Mouse (Mus musculus): Measurements from ENCODE around the gene AC109138.7. TPM values are rescaled to one million over a fixed set of nuclear protein-coding genes. Genes with fewer than 3 reads are reported as not detected.

Gene AC109138.7
- polyA plus RNA-seq, 1 experiment = not detected

DNA sequence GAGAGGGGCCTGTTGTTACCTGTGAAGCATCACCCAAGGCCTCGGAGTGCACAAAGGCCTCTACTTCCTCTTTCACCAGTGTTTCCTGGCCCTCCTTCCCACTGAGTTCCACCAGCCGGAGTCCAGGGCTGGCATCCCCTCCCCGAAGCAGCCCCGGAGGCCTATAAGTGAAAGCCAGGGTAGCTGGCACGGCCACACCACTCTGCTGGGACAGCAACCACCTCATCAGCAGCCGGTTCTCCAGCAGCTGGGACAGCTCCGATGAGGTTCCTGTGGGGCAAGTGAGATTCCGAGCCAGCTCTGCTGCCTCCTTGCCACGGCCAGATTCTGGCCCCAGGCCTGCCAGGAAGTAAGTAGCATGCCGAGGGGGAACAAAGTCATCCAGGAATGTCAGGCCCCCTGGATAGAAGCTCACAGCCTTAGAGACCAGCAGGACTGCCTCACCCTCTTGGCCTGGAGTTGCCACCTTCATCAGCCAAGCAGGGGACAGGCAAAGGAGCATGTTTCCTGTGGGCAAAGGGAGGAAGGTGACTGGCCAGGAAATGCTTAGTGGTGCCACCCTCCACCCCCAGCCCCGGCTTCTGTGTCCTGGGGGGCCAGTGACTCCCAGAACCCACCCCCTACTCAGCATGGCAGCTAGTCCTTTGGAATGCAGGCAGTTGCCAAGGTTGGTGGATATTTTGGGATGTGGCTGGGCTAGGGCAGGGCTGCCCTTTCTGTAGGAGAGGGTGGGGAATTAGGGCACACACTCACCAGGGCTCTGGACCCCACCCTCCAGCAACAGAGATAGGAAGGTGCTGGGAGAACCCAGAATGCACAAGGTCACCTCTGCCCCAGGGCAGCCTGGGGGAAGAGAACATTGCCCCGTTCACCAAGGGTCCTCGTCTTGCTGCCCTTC, 42.5 kb upstream of the AC109138.7 start:
- H3K36me3 ChIP-seq (ENCODE audit: control insufficient read depth, insufficient read depth, low read length) = no peaks in the 10 kb centered on the region
- WGBS = 39% methylated on average over 13 of the region's 13 CpGs
- TF ChIP-seq CTCF (IDR thresholded peaks at IDR 0.05; ENCODE audit: borderline replicate concordance, control insufficient read depth, extremely low read depth, insufficient read depth, low read length, poor library complexity) = no peak
- no peak for TF ChIP-seq POLR2A (IDR thresholded peaks at IDR 0.05; ENCODE audit: control insufficient read depth, extremely low read depth, insufficient read depth, low read length, poor library complexity)
- peaks cover 25% of the 10 kb centered on the region for H3K4me1 ChIP-seq (replicated peaks; ENCODE audit: control insufficient read depth, insufficient read depth, low read length)
- no peak overlapping the region for H3K27ac ChIP-seq (ENCODE audit: control insufficient read depth, insufficient read depth, low read length)
- no peak for DNase-seq
- H3K27me3 ChIP-seq (ENCODE audit: control insufficient read depth, insufficient read depth, low read length) = no peaks in the 10 kb centered on the region
- H3K4me3 ChIP-seq (ENCODE audit: control insufficient read depth, insufficient read depth, low read length) = no peak overlapping the region

DNA sequence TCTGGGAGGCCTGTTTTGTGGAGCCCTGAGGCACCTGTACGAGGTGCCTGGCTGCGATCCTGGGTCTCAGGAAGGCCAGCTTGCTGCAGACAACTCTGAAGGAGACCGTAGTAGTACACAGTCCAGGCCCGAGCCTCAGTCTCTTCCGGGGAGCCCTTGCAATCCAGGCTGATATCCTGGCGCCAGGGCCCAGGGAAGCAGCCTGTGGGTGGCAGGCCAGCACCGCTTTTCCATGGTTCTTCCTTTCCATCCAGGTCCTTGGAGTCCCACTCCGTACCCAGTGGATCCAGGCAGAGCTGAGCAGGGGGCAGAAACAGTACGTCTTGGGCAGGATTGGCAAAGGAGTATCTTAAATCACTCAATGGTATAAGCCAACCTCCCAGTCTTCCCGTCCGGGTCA, 41.2 kb upstream of the AC109138.7 start:
- 83% methylated on average over 11 of the region's 11 CpGs for WGBS
- no peak for DNase-seq
- Histone ChIP-seq H3K27ac (ENCODE audit: control insufficient read depth, insufficient read depth, low read length) (no peak overlapping the region), H3K4me1 (replicated peaks; ENCODE audit: control insufficient read depth, insufficient read depth, low read length) (peaks cover 25% of the 10 kb centered on the region), H3K4me3 (ENCODE audit: control insufficient read depth, insufficient read depth, low read length) (no peak overlapping the region), H3K36me3 (ENCODE audit: control insufficient read depth, insufficient read depth, low read length) (no peaks in the 10 kb centered on the region), H3K27me3 (ENCODE audit: control insufficient read depth, insufficient read depth, low read length) (no peaks in the 10 kb centered on the region)
- TF ChIP-seq POLR2A (IDR thresholded peaks at IDR 0.05; ENCODE audit: control insufficient read depth, extremely low read depth, insufficient read depth, low read length, poor library complexity) (no peak), CTCF (IDR thresholded peaks at IDR 0.05; ENCODE audit: borderline replicate concordance, control insufficient read depth, extremely low read depth, insufficient read depth, low read length, poor library complexity) (no peak)

GRCm38 (mm10) chr19:4175368-4175947, 38.7 kb upstream of the AC109138.7 start, which contains the start of gene Carns1:
Gene Carns1, minus strand, starts transcription at chr19:4175479.
- TF ChIP-seq CTCF (IDR thresholded peaks at IDR 0.05; ENCODE audit: borderline replicate concordance, control insufficient read depth, extremely low read depth, insufficient read depth, low read length, poor library complexity) = no peak
- no peak for TF ChIP-seq POLR2A (IDR thresholded peaks at IDR 0.05; ENCODE audit: control insufficient read depth, extremely low read depth, insufficient read depth, low read length, poor library complexity)
- 84% methylated on average over 11 of the region's 11 CpGs for WGBS
- no peak within 1 kb of the TSS for H3K4me3 ChIP-seq (ENCODE audit: control insufficient read depth, insufficient read depth, low read length)
- H3K36me3 ChIP-seq (ENCODE audit: control insufficient read depth, insufficient read depth, low read length) = 0 out of 2 replicates have a peak, but pooled peaks cover 10% of the 10 kb centered on the region
- no peaks in the 10 kb centered on the region for H3K27me3 ChIP-seq (ENCODE audit: control insufficient read depth, insufficient read depth, low read length)
- no peak within 1 kb of the TSS for H3K27ac ChIP-seq (ENCODE audit: control insufficient read depth, insufficient read depth, low read length)
- H3K4me1 ChIP-seq (replicated peaks; ENCODE audit: control insufficient read depth, insufficient read depth, low read length) = peaks cover 17% of the 10 kb centered on the region
- no peak for DNase-seq

DNA sequence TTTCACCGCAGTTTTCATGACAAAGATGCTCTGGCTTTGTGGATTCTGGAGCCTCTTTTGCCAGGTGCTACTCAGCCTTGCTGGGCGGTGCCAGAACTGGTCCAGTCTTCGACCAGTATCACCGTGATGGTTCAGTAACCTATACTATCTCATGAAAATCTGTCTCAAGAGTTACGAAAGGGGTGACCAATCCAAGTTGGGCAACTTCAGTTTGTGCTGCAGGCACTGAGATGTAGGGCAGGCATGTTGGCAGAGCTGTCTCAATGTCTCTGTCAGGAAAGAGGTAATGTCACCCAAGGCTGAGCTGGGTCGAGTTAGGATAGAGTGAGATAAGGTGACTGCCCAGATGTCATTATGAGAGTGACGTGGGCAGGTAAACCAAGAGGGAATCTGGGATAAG, 33.7 kb upstream of the AC109138.7 start:
- TF ChIP-seq POLR2A (IDR thresholded peaks at IDR 0.05; ENCODE audit: control insufficient read depth, extremely low read depth, insufficient read depth, low read length, poor library complexity) (no peak), CTCF (IDR thresholded peaks at IDR 0.05; ENCODE audit: borderline replicate concordance, control insufficient read depth, extremely low read depth, insufficient read depth, low read length, poor library complexity) (no peak)
- Histone ChIP-seq H3K27me3 (ENCODE audit: control insufficient read depth, insufficient read depth, low read length) (no peaks in the 10 kb centered on the region), H3K4me1 (replicated peaks; ENCODE audit: control insufficient read depth, insufficient read depth, low read length) (peaks cover 26% of the 10 kb centered on the region), H3K36me3 (ENCODE audit: control insufficient read depth, insufficient read depth, low read length) (peaks cover 42% of the 10 kb centered on the region), H3K4me3 (ENCODE audit: control insufficient read depth, insufficient read depth, low read length) (no peak overlapping the region), H3K27ac (ENCODE audit: control insufficient read depth, insufficient read depth, low read length) (no peak overlapping the region)
- WGBS = 97% methylated on average over 7 of the region's 7 CpGs
- no peak for DNase-seq

DNA sequence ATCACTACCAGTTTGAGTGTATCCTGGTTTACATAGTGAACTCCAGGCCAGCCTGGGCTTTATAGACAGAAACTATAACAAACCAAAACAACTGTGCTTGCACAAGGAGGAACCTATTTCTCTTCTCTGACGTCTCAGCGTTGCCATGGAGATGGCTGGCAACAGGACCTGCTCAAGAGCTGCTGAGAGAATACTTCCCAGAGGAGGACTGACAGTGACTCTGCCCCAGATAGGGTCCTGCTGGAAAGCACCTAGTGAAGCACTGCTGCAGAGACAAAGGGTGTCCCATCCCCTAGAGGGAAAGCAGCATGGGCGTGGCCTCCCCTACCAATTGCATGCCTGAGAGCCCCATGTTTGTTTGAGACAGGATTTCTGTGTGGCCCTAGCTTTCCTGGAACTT, 32.3 kb upstream of the AC109138.7 start:
- no peak for DNase-seq
- H3K4me1 ChIP-seq (replicated peaks; ENCODE audit: control insufficient read depth, insufficient read depth, low read length) = peaks cover 39% of the 10 kb centered on the region
- TF ChIP-seq CTCF (IDR thresholded peaks at IDR 0.05; ENCODE audit: borderline replicate concordance, control insufficient read depth, extremely low read depth, insufficient read depth, low read length, poor library complexity) (no peak), POLR2A (IDR thresholded peaks at IDR 0.05; ENCODE audit: control insufficient read depth, extremely low read depth, insufficient read depth, low read length, poor library complexity) (no peak)
- H3K4me3 ChIP-seq (ENCODE audit: control insufficient read depth, insufficient read depth, low read length) = no peak overlapping the region
- no peak overlapping the region for H3K27ac ChIP-seq (ENCODE audit: control insufficient read depth, insufficient read depth, low read length)
- H3K27me3 ChIP-seq (ENCODE audit: control insufficient read depth, insufficient read depth, low read length) = no peaks in the 10 kb centered on the region
- 63% methylated on average over 3 of the region's 3 CpGs for whole genome bisulfite sequencing
- peaks cover 45% of the 10 kb centered on the region for H3K36me3 ChIP-seq (ENCODE audit: control insufficient read depth, insufficient read depth, low read length)

GRCm38 (mm10) chr19:4183689-4184088, 30.5 kb upstream of the AC109138.7 start:
- peaks cover 56% of the 10 kb centered on the region for H3K4me1 ChIP-seq (replicated peaks; ENCODE audit: control insufficient read depth, insufficient read depth, low read length)
- TF ChIP-seq POLR2A (IDR thresholded peaks at IDR 0.05; ENCODE audit: control insufficient read depth, extremely low read depth, insufficient read depth, low read length, poor library complexity) = no peak
- TF ChIP-seq CTCF (IDR thresholded peaks at IDR 0.05; ENCODE audit: borderline replicate concordance, control insufficient read depth, extremely low read depth, insufficient read depth, low read length, poor library complexity) = no peak
- 100% methylated on average over 2 of the region's 2 CpGs for WGBS
- DNase-seq = no peak
- peaks cover 51% of the 10 kb centered on the region for H3K36me3 ChIP-seq (ENCODE audit: control insufficient read depth, insufficient read depth, low read length)
- peak overlapping the region; percentile 98; the same call in 1 of the 2 replicates for H3K27ac ChIP-seq (ENCODE audit: control insufficient read depth, insufficient read depth, low read length)
- no peaks in the 10 kb centered on the region for H3K27me3 ChIP-seq (ENCODE audit: control insufficient read depth, insufficient read depth, low read length)
- no peak overlapping the region for H3K4me3 ChIP-seq (ENCODE audit: control insufficient read depth, insufficient read depth, low read length)
